Mouse (Mus musculus) bone marrow, adult 2 months (tissue): ENCODE results near the gene Tamm41. TPM values are rescaled to one million over a fixed set of nuclear protein-coding genes. Genes with fewer than 3 reads are reported as not detected.

Experiments used
- H3K27ac ChIP-seq: fragments of 200-500 bp; 2 replicates; pipeline ENCODE4 v1.5.1; 2012; ENCODE audit warnings: low read depth, mild to moderate bottlenecking, control low read depth, inconsistent platforms, low read length; ENCODE audit not compliant: control insufficient read depth, poor library complexity, insufficient read depth
- H3K4me1 ChIP-seq: fragments of 200-500 bp; 2 replicates; pipeline ENCODE4 v1.6.1; 2011; ENCODE audit warnings: low read length; ENCODE audit not compliant: control insufficient read depth, insufficient read depth
- H3K4me3 ChIP-seq: fragments of 200-500 bp; replicated peaks from 2 replicates; pipeline ENCODE3; 2011; ENCODE audit warnings: mild to moderate bottlenecking, low read depth, low read length, control low read depth; ENCODE audit not compliant: control insufficient read depth
- CTCF ChIP-seq: fragments of 200-500 bp; IDR thresholded peaks from 2 replicates; pipeline ENCODE4 v1.5.1; 2011; ENCODE audit warnings: low read length, control low read depth; ENCODE audit not compliant: control insufficient read depth, insufficient read depth
- POLR2A ChIP-seq: fragments of 200-500 bp; IDR thresholded peaks from 2 replicates; pipeline ENCODE4 v1.6.1; 2011; ENCODE audit warnings: low read depth, mild to moderate bottlenecking, control low read depth, low read length, borderline replicate concordance; ENCODE audit not compliant: control insufficient read depth
- WGBS: fragments of 180-500 bp; shearing (Covaris S2); methylation state at CpG from one replicate; pipeline ENCODE4 v1.1.7; 2018; 5-methylcytosine and 5-hydroxymethylcytosine counted together
- polyA plus RNA-seq: library from polyadenylated mRNA; stranded (reverse); fragments of >200 nt; gene quantifications from 2 replicates; pipeline ENCODE4 v1.2.4, GENCODE M21; 2011; ENCODE audit warnings: low replicate concordance; ENCODE audit not compliant: missing spikeins, insufficient read depth, insufficient read length

Gene Tamm41
- polyA plus RNA-seq, 1 experiment = 25.6 TPM

- H3K4me1 ChIP-seq = peaks cover 3% of the 10 kb centered on the region; the same call in 1 of the 2 replicates
- TF ChIP-seq POLR2A (no peak), CTCF (no peak)
- H3K4me3 ChIP-seq = no peak overlapping the region
- WGBS = 22% methylated on average over 6 of the region's 6 CpGs
- H3K27ac ChIP-seq = no peak overlapping the region
Measured at GRCm38 (mm10) chr6:114970386-114970785, 67.3 kb downstream of the Tamm41 start.

- no peak for TF ChIP-seq CTCF
- no peak for TF ChIP-seq POLR2A
- WGBS = 1% methylated on average over 79 of the region's 79 CpGs
- Histone ChIP-seq H3K27ac (no peak within 1 kb of the TSS; the same call in 1 of the 2 replicates), H3K4me3 (peak within 1 kb of the TSS; percentile 56), H3K4me1 (peaks cover 3% of the 10 kb centered on the region; the same call in 1 of the 2 replicates)
Measured at GRCm38 (mm10) chr6:114969213-114970120, 68.2 kb downstream of the Tamm41 start, which contains the start of gene Vgll4. Vgll4 (minus strand) TSS chr6:114969994.

GRCm38 (mm10) chr6:114968361-114969212 lies 69.1 kb downstream of the Tamm41 start:
- peaks cover 3% of the 10 kb centered on the region; the same call in 1 of the 2 replicates for H3K4me1 ChIP-seq
- no peak overlapping the region; the same call in 1 of the 2 replicates for H3K27ac ChIP-seq
- TF ChIP-seq POLR2A (no peak), CTCF (no peak)
- under 1% methylated on average over 82 of the region's 82 CpGs for WGBS
- peak overlapping the region; percentile 56 for H3K4me3 ChIP-seq

DNA sequence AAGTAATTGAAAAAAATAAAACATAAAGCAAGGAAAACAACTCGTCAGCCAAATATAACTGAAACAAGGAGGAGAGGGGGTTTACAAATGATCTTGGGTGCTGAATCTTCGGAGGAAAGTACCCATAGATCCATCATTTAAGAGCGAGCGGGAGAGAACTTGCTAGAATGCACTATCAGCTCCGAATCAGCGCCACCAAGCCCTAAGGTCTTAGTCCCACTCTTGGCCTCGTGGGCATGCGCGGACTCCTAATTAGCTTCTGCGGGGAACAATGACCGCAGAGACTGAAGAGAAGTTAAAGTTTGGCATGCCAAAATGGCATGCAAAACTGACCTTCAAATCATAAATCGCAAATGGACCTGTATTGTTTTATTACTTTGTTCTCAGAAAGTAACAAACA lies 70.1 kb downstream of the Tamm41 start:
- Histone ChIP-seq H3K27ac (no peak overlapping the region), H3K4me1 (peaks cover 3% of the 10 kb centered on the region; the same call in 1 of the 2 replicates), H3K4me3 (no peak overlapping the region)
- 55% methylated on average over 12 of the region's 12 CpGs for WGBS
- no peak for TF ChIP-seq POLR2A
- TF ChIP-seq CTCF = no peak

- WGBS = 53% methylated on average over 2 of the region's 2 CpGs
- Histone ChIP-seq H3K27ac (no peak overlapping the region), H3K4me1 (peaks cover 3% of the 10 kb centered on the region; the same call in 1 of the 2 replicates), H3K4me3 (no peak overlapping the region)
- no peak for TF ChIP-seq POLR2A
- no peak for TF ChIP-seq CTCF
Measured at GRCm38 (mm10) chr6:114966396-114967154, 71.1 kb downstream of the Tamm41 start.

DNA sequence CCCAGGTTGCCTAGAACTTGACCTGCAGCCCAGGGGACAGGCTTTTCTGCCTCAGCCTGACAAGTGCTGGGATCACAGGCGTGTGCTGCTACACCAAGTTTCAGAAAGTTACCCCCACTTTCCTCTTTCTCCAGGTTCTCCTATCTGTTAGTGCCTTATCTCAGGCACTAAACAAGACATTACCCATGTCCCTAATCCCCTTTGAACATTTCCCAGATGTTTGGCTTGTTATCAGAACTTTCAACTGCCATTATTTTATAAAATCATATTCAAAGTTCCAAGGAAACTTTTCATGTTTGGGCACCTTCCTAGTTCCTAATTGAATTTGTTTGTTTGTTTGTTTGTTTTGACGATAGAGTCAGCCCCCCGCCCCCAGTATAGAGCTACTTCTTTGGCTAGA lies 71.9 kb downstream of the Tamm41 start:
- no peak for TF ChIP-seq POLR2A
- no peak for TF ChIP-seq CTCF
- no peak overlapping the region for H3K27ac ChIP-seq
- 75% methylated on average over 3 of the region's 3 CpGs for WGBS
- H3K4me3 ChIP-seq = no peak overlapping the region
- H3K4me1 ChIP-seq = peaks cover 3% of the 10 kb centered on the region; the same call in 1 of the 2 replicates

DNA sequence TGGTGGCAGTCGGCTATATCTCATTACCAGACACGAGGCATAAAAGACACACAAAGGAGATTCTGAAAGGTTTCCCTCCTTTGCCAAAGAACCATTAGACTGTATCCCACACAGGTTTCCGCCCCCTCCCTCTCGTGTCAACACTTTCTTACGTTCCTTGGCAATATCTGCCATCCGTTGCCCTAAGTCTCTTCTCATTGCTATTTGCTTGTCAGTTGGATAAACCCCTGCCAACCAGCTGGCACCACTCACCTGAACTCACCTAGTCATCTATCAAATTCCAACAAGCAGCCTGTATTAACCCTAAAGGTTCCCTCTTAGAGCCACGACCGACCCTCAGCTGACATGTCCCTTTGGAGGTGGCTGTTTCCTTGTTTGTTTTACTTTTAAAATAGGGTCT lies 72.3 kb downstream of the Tamm41 start:
- 74% methylated on average over 8 of the region's 8 CpGs for WGBS
- TF ChIP-seq CTCF (no peak), POLR2A (no peak)
- Histone ChIP-seq H3K4me1 (peaks cover 3% of the 10 kb centered on the region; the same call in 1 of the 2 replicates), H3K4me3 (no peak overlapping the region), H3K27ac (no peak overlapping the region)

GRCm38 (mm10) chr6:114964235-114964634 lies 73.4 kb downstream of the Tamm41 start:
- Histone ChIP-seq H3K27ac (no peak overlapping the region), H3K4me1 (peaks cover under 1% of the 10 kb centered on the region; the same call in 1 of the 2 replicates), H3K4me3 (no peak overlapping the region)
- 71% methylated on average over 2 of the region's 2 CpGs for WGBS
- TF ChIP-seq POLR2A = no peak
- no peak for TF ChIP-seq CTCF
